Mouse (Mus musculus): ENCODE results near the gene Cybb.
"Not testable (repeated sequence)": the region's sequence is repeated elsewhere in the genome, so short reads cannot be mapped to it uniquely, and the experiment has no call there.

DNA sequence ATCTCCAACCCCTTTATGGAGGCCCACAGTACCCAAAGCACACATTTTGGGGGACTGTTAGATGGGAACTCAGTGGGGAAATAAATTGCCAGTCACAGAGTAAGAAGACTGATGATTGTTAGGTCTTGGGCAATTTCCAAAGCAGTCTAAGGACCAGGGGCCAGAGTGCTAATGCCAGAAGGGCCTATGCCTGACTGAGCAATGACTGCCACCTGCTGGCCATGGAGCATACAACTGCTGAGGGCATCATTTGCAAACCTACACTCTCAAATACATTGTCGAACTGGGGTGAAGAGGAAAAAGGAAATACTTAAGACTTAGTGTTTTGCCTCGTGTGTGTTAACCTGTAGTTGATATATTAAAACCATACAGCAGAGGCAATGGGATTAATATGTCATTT, 32.4 kb upstream of the Cybb start:
- TF ChIP-seq CTCF (conservative IDR thresholded peaks at IDR 0.05; ENCODE audit: low read length); NANOG (IDR thresholded peaks at IDR 0.05; ENCODE audit: borderline replicate concordance, low read length); POU5F1 (IDR thresholded peaks at IDR 0.05; ENCODE audit: borderline replicate concordance, low read length): not testable (repeated sequence)

All from E14TG2a.4 (cell line).